Mouse (Mus musculus) heart, adult 2 months (tissue): ENCODE results near the gene Fam193b. TPM values are rescaled to one million over a fixed set of nuclear protein-coding genes. Genes with fewer than 3 reads are reported as not detected.

Experiments used
- DNase-seq, 2 experiments: peaks; one replicate each; pipeline ENCODE4 v3.0.0; 2021
- H3K27ac ChIP-seq: fragments of 200-600 bp; 2 replicates; pipeline ENCODE4 v1.8.1; 2022
- H3K27me3 ChIP-seq: fragments of 200-500 bp; 2 replicates; pipeline ENCODE4 v1.6.1; 2012; ENCODE audit warnings: mild to moderate bottlenecking, low read length, inconsistent platforms, mixed read lengths; ENCODE audit not compliant: control insufficient read depth, insufficient read depth
- H3K36me3 ChIP-seq: fragments of 200-500 bp; 2 replicates; pipeline ENCODE4 v1.6.1; 2012; ENCODE audit warnings: low read length, inconsistent platforms; ENCODE audit not compliant: control insufficient read depth, insufficient read depth
- H3K4me1 ChIP-seq: fragments of 200-500 bp; 2 replicates; pipeline ENCODE4 v1.6.1; 2011; ENCODE audit warnings: low read length; ENCODE audit not compliant: control insufficient read depth, insufficient read depth
- H3K4me3 ChIP-seq: fragments of 200-600 bp; 2 replicates; pipeline ENCODE4 v1.8.1; 2022
- H3K79me2 ChIP-seq: fragments of 200-500 bp; replicated peaks from 2 replicates; pipeline ENCODE4 v1.6.1; 2012; ENCODE audit warnings: mild to moderate bottlenecking, inconsistent platforms, low read length, moderate library complexity, mixed read lengths; ENCODE audit not compliant: control insufficient read depth, insufficient read depth
- H3K9ac ChIP-seq: fragments of 200-500 bp; 2 replicates; pipeline ENCODE4 v1.6.1; 2012; ENCODE audit warnings: low read depth, mild to moderate bottlenecking, control low read depth, inconsistent platforms, low read length, mixed read lengths
- CTCF ChIP-seq: fragments of 200-600 bp; IDR thresholded peaks from 2 replicates; pipeline ENCODE4 v1.8.1; 2022; ENCODE audit warnings: antibody characterized with exemption, mild to moderate bottlenecking, moderate library complexity
- EP300 ChIP-seq: fragments of 200-500 bp; IDR thresholded peaks from 2 replicates; pipeline ENCODE4 v1.6.1; 2011; ENCODE audit warnings: low read depth, low read length, control low read depth; ENCODE audit not compliant: insufficient read depth
- POLR2A ChIP-seq: fragments of 200-500 bp; IDR thresholded peaks from 2 replicates; pipeline ENCODE4 v1.6.1; 2011; ENCODE audit warnings: mild to moderate bottlenecking, low read depth, low read length, control low read depth; ENCODE audit not compliant: insufficient read depth
- WGBS: fragments of 180-500 bp; shearing (Covaris S2); methylation state at CpG from one replicate; pipeline ENCODE4 v1.1.7; 2018; 5-methylcytosine and 5-hydroxymethylcytosine counted together
- intact Hi-C: fragments of 180-260 bp; cut with DNase I; formaldehyde crosslinking; loops from one replicate; pipeline ENCODE4 v1.15.1; 2025
- polyA plus RNA-seq: library from polyadenylated mRNA; depleted of rRNA; stranded (reverse); fragments of >200 nt; gene quantifications from 2 replicates; pipeline ENCODE4 v1.2.3, GENCODE M21; 2012
- total RNA-seq, 2 experiments: library from RNA; stranded (reverse); gene quantifications; 2 replicates each; pipeline ENCODE4 v1.2.3; 2021

Fam193b gene
- total and polyA plus RNA-seq, 3 experiments, result 11.2 to 46.1 (median 13.0) TPM

DNA sequence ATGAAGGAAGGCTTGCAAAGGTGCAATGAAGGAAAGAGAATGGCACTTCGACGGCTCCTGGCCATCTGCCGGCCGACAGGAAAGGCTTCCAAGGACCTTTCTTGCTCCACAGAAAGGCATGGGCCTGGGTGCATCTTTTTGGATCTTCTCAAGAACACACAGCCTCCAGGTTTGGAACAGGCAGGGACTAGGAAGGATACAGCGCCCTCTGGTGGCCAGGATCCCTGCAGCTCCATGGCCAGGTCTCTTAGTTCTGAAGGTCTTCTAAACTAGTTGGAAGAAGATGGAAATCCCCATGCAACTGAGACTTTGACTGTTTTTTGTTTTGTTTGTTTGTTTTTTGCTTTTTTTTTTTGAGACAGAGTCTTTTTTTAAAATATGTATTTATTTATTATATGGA is 54.0 kb downstream of the Fam193b start:
- Histone ChIP-seq H3K27ac (no peak overlapping the region), H3K4me1 (peaks cover 5% of the 10 kb centered on the region), H3K9ac (no peak overlapping the region), H3K79me2 (no peaks in the 10 kb centered on the region), H3K36me3 (no peaks in the 10 kb centered on the region), H3K4me3 (no peak overlapping the region), H3K27me3 (no peaks in the 10 kb centered on the region; the same call in 1 of the 2 replicates)
- 2% methylated on average over 5 of the region's 5 CpGs for WGBS
- peak; percentile 82 to 91 for DNase-seq
- TF ChIP-seq POLR2A (no peak), EP300 (peak; percentile 76; the same call in 1 of the 2 replicates)
- intact Hi-C loops, result loop anchor here (1.0 kb wide), 2 partner anchors 99 to 112 kb away; no protein-coding TSS in a partner anchor

DNA sequence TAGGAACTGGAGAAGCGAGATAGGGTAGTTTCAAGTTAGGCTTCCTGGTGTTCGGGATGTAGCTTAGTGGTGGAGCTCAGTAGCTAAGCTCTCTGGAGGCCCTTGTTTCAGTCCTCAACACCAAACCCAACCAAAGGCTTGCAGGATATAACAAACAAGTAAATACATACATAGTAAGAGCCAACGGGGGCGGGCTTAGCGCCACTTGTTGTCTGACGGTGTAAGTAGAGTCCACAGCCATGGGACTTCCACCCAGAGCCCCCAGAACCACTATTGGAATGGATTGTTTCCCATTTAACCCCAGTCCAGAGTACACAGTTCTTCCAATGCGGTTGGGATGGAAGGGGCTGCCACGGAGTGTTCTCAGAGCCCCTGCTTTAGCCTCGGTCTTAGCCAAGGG is 57.1 kb downstream of the Fam193b start:
- H3K9ac ChIP-seq, result no peak overlapping the region
- intact Hi-C loops, result loop anchor here (1.0 to 2.0 kb wide), 4 partner anchors 22 to 65 kb away; partner anchors contain the start of gene Ddx41
- peak overlapping the region; percentile 93; the same call in 1 of the 2 replicates for H3K27ac ChIP-seq
- H3K36me3 ChIP-seq, result no peaks in the 10 kb centered on the region
- no peak for TF ChIP-seq POLR2A
- TF ChIP-seq EP300, result no peak
- no peak for TF ChIP-seq CTCF
- H3K4me3 ChIP-seq, result peak overlapping the region; percentile 80
- no peaks in the 10 kb centered on the region for H3K27me3 ChIP-seq
- peaks cover 18% of the 10 kb centered on the region for H3K4me1 ChIP-seq
- no peaks in the 10 kb centered on the region; the same call in 1 of the 2 replicates for H3K79me2 ChIP-seq
- WGBS, result 38% methylated on average over 9 of the region's 9 CpGs
- no peak for DNase-seq

GRCm38 (mm10) chr13:55513111-55513748 is 57.7 kb downstream of the Fam193b start, which contains the start of gene Pdlim7:
Pdlim7 (minus strand) TSS chr13:55513676.
- H3K9ac ChIP-seq, result peak within 1 kb of the TSS; percentile 86
- H3K27me3 ChIP-seq, result no peaks in the 10 kb centered on the region
- DNase-seq, result peak; percentile 94 to 98
- WGBS, result under 1% methylated on average over 55 of the region's 55 CpGs
- peak within 1 kb of the TSS; percentile 80 for H3K4me3 ChIP-seq
- intact Hi-C loops, result loop anchor here (1.0 to 2.0 kb wide), 3 partner anchors 23 to 64 kb away; partner anchors contain the start of gene Ddx41
- peak within 1 kb of the TSS; percentile 93 for H3K27ac ChIP-seq
- TF ChIP-seq CTCF (no peak; the same call in 1 of the 2 replicates), POLR2A (peak; percentile 99), EP300 (0 out of 2 replicates have a peak, but pooled peaks have one; percentile 36)
- H3K79me2 ChIP-seq, result no peaks in the 10 kb centered on the region; the same call in 1 of the 2 replicates
- H3K36me3 ChIP-seq, result no peaks in the 10 kb centered on the region
- peaks cover 18% of the 10 kb centered on the region for H3K4me1 ChIP-seq

DNA sequence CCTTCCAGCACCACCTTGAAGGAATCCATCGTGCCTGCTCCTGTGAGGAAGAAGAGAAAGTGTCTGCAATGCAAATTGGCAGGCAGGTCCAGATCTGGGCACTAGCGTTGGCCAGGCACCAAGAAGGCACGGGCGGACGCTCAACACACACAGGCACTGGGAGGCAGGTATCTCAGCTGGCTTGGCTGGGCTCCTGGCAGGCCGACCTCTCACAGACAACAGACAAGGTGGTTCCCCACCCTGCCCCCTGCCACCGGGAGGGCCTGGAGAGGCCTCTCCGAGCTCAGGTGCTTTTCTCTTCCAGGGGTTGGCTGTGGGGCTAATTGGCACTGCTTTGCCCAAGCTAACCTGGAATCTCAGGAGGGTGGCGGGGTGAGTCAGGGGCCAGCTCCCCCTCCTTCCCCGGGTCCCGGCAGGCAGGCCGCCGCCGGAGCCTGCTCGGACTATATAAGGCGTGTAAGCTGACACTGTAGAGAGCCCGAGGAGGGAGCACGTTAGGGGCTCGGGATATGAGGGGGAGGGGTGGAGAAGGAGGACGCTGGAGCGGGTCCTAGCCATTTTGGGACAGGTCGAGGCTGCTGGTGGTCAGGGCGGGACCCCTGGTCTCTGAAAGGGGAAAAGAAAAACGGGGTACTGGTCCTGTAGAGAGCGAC is 58.4 kb downstream of the Fam193b start:
- TF ChIP-seq CTCF, result no peak
- TF ChIP-seq POLR2A, result no peak
- TF ChIP-seq EP300, result no peak
- Histone ChIP-seq H3K36me3 (no peaks in the 10 kb centered on the region), H3K4me1 (peaks cover 18% of the 10 kb centered on the region), H3K27ac (peak overlapping the region; percentile 93), H3K4me3 (peak overlapping the region; percentile 80), H3K9ac (peak overlapping the region; percentile 86), H3K79me2 (no peaks in the 10 kb centered on the region; the same call in 1 of the 2 replicates), H3K27me3 (no peaks in the 10 kb centered on the region)
- intact Hi-C loops, result loop anchor here (1.0 to 2.0 kb wide), 3 partner anchors 24 to 64 kb away; partner anchors contain the start of gene Ddx41
- DNase-seq, result peak; percentile 76 to 81
- 1% methylated on average over 25 of the region's 25 CpGs for WGBS

DNA sequence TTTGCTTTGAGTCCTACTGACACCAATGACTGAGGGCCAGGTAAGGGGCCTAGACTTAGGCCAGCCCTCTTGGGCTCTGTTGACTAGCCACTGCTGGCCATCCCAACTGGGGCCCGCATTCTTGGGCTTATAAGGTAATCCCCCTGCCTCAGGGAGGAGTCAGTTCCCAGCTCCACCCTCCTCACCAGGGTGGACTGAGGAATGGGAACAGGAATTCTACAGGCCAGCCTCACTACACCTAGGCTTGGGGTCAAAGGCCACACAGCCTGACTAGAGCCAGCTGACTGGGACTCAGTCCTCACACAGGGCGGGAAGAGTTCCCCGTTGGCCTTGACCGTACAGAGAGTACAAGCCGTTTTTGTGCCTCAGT is 59.4 kb downstream of the Fam193b start:
- no peaks in the 10 kb centered on the region for H3K27me3 ChIP-seq
- H3K4me3 ChIP-seq, result peak overlapping the region; percentile 80
- no peaks in the 10 kb centered on the region; the same call in 1 of the 2 replicates for H3K79me2 ChIP-seq
- peaks cover 18% of the 10 kb centered on the region for H3K4me1 ChIP-seq
- H3K36me3 ChIP-seq, result no peaks in the 10 kb centered on the region
- intact Hi-C loops, result loop anchor here (2.0 kb wide), 1 partner anchor 23 kb away; the partner anchor contains the start of gene Dbn1
- TF ChIP-seq CTCF, result no peak
- no peak for TF ChIP-seq EP300
- 0 out of 2 replicates have a peak overlapping the region, but pooled peaks have one; percentile 86 for H3K9ac ChIP-seq
- DNase-seq, result peak in 1 of 2 experiments; percentile 39
- WGBS, result 36% methylated on average over 5 of the region's 5 CpGs
- peak overlapping the region; percentile 93 for H3K27ac ChIP-seq
